7 mouse cellular contexts compared by ENCODE assay signal in genomic region chr5:121544910-121545792, GRCm38 (mm10). TPM values are rescaled to one million over a fixed set of nuclear protein-coding genes. Genes with fewer than 3 reads are reported as not detected.
DNase-seq lines count a peak whose midpoint lies in the region; ATAC-seq lines count a peak whose summit lies in the region.

Adam1a (minus strand) TSS chr5:121545482.
Gm42878 (minus strand) TSS chr5:121545482.

- peak within 1 kb of the TSS; percentile 97 for H3K27ac ChIP-seq in forebrain, embryonic 15.5 days (replicated peaks)
- peak within 1 kb of the TSS; percentile 95 for H3K27ac ChIP-seq in intestine, embryonic 16.5 days (ENCODE audit: low read length)

- WGBS in forebrain, embryonic 15.5 days: under 1% methylated on average over 59 of the region's 97 CpGs
- under 1% methylated on average over 68 of the region's 97 CpGs for WGBS in intestine, embryonic 16.5 days

- peak within 1 kb of the TSS; percentile 72 for H3K4me3 ChIP-seq in forebrain, embryonic 15.5 days
- peak within 1 kb of the TSS; percentile 100 for H3K4me3 ChIP-seq in intestine, embryonic 16.5 days (ENCODE audit: low read length)

- H3K9me3 ChIP-seq in forebrain, embryonic 15.5 days: no peaks in the 10 kb centered on the region
- no peaks in the 10 kb centered on the region for H3K9me3 ChIP-seq in intestine, embryonic 16.5 days (ENCODE audit: control insufficient read depth, low read length)

- no peaks in the 10 kb centered on the region for H3K27me3 ChIP-seq in forebrain, embryonic 15.5 days
- H3K27me3 ChIP-seq in intestine, embryonic 16.5 days (replicated peaks; ENCODE audit: control insufficient read depth, insufficient read depth, low read length): no peaks in the 10 kb centered on the region
- no peaks in the 10 kb centered on the region for H3K27me3 ChIP-seq in splenic B cell, adult 2 months (ENCODE audit: control insufficient read depth, insufficient read depth, low read length, poor library complexity, severe bottlenecking)

- ATAC-seq in monocyte, adult 5-6 weeks (replicated peaks; ENCODE audit: insufficient number of reproducible peaks, low FRiP score, low TSS enrichment, poor library complexity, severe bottlenecking): no peak
- ATAC-seq in forebrain, embryonic 15.5 days (replicated peaks): peak; percentile 77
- peak; percentile 77 for ATAC-seq in intestine, embryonic 16.5 days

- peak within 1 kb of the TSS; percentile 83 for H3K4me2 ChIP-seq in forebrain, embryonic 15.5 days (replicated peaks)
- H3K4me2 ChIP-seq in intestine, embryonic 16.5 days (ENCODE audit: low read depth, low read length): peak within 1 kb of the TSS; percentile 88

- H3K36me3 ChIP-seq in forebrain, embryonic 15.5 days: no peaks in the 10 kb centered on the region
- no peaks in the 10 kb centered on the region for H3K36me3 ChIP-seq in intestine, embryonic 16.5 days (ENCODE audit: control insufficient read depth, insufficient read depth, low read length)
- H3K36me3 ChIP-seq in splenic B cell, adult 2 months (ENCODE audit: control insufficient read depth, insufficient read depth, low read length, poor library complexity, severe bottlenecking): no peaks in the 10 kb centered on the region

- DNase-seq in monocyte, adult 2 months (ENCODE audit: low read depth in 1 of 2, low spot score in 2 of 2): peak; percentile 35 to 43
- DNase-seq in adipocyte (ENCODE audit: low spot score): peak; percentile 38
- peak; percentile 60 to 69 for DNase-seq in lung, postnatal 4 days
- peak; percentile 47 for DNase-seq in splenic B cell, adult 2 months (ENCODE audit: low read depth, low spot score)

- H3K4me1 ChIP-seq in forebrain, embryonic 15.5 days: peaks cover 36% of the 10 kb centered on the region
- peaks cover 18% of the 10 kb centered on the region for H3K4me1 ChIP-seq in intestine, embryonic 16.5 days (ENCODE audit: control insufficient read depth, insufficient read depth, low read length)

- H3K9ac ChIP-seq in forebrain, embryonic 15.5 days (replicated peaks): peak within 1 kb of the TSS; percentile 88
- peak within 1 kb of the TSS; percentile 98 for H3K9ac ChIP-seq in intestine, embryonic 16.5 days (ENCODE audit: low read depth, low read length)

RNA-seq across cellular contexts. Expression of gene Adam1a, which starts in this region (rescaled TPM):
- total RNA-seq in monocyte, adult 5-6 weeks (2017): 4.0 to 6.5 TPM (median 4.4 TPM) in 3 replicates
- 3.7 and 3.8 TPM in 2 replicates for polyA plus RNA-seq in forebrain, embryonic 15.5 days (2015; fragmentation: Nextera tagmentation; extraction: Ambion mirVana)
- 0.81 and 1.0 TPM in 2 replicates for polyA plus RNA-seq in intestine, embryonic 16.5 days (2015; fragmentation: Nextera tagmentation; extraction: Ambion mirVana)

RNA-seq across cellular contexts. Expression of gene Gm42878, which starts in this region (rescaled TPM):
- not detected in 3 replicates for total RNA-seq in monocyte, adult 5-6 weeks (2017)
- not detected in 2 replicates for polyA plus RNA-seq in forebrain, embryonic 15.5 days (2015; fragmentation: Nextera tagmentation; extraction: Ambion mirVana)
- not detected in 2 replicates for polyA plus RNA-seq in intestine, embryonic 16.5 days (2015; fragmentation: Nextera tagmentation; extraction: Ambion mirVana)
